Mouse (Mus musculus) cerebellum, postnatal 4 days (tissue): ENCODE measurements around the gene Apoa1.
A peak's percentile ranks its signal among the peaks of the same experiment; 100 is the strongest.

Source experiments
- DNase-seq, 2 experiments: peaks; one replicate each; pipeline ENCODE4 v3.0.0; 2022; ENCODE audit warnings: low spot score in 2 of 2, mixed read lengths in 1 of 2

Apoa1 gene

GRCm38 (mm10) chr9:46257546-46257945 lies 29.2 kb downstream of the Apoa1 start:
- no peak for DNase-seq

DNA sequence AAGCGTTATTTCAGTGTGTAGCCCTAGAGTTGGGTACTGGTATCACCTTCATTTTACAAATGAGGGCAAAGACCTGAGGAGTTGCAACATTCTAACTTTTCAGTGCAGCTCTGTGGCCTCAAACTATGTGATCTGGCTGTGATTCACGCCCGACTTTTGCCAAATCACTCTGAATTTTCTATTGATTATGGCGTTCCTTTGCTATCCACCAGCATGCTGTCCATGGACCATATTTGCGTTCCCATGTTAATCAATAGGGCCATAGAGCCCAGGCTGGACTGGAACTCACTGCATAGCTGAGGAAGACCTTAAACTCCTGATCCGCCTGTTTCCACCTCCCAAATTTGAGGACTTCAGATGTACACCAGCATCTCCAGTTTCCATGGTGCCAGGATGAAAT lies 30.7 kb downstream of the Apoa1 start:
- no peak for DNase-seq

GRCm38 (mm10) chr9:46261131-46261530 lies 32.8 kb downstream of the Apoa1 start:
- no peak for DNase-seq

- no peak for DNase-seq
Measured at GRCm38 (mm10) chr9:46268343-46268873, 40.0 kb downstream of the Apoa1 start, which contains the start of gene Apoa5. Gene Apoa5 (plus strand): TSS chr9:46268633.

- no peak for DNase-seq
Measured at GRCm38 (mm10) chr9:46269125-46269524, 40.7 kb downstream of the Apoa1 start.

DNA sequence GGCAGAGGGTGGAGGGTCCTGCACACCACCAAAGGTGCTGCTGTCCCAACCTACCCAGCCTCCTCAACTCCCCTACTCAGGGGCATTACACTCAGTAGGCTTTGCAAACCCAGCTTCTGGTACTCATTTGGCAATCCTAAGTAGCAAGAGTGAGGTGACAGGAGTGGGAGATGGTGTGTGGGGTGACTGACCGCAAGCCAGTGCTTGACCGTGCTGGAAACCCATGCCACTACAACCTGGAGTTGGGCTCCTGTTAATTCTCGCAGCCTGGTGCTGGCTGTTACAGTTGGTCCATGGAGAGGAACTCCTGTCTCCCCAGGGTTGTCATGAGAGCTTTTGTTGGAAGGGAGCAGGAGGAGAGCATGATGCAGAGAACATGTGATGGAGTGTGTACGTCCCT lies 42.4 kb downstream of the Apoa1 start:
- DNase-seq, result no peak

- DNase-seq, result no peak
Measured at GRCm38 (mm10) chr9:46272070-46272469, 43.7 kb downstream of the Apoa1 start.

- peak; percentile 72 to 79 for DNase-seq
Measured at GRCm38 (mm10) chr9:46272677-46273454, 44.5 kb downstream of the Apoa1 start, which contains the start of gene Zpr1. Gene Zpr1 (plus strand): TSS chr9:46273064.

GRCm38 (mm10) chr9:46274494-46274893 lies 46.1 kb downstream of the Apoa1 start:
- DNase-seq, result no peak
